Mouse (Mus musculus): ENCODE measurements around the gene Fggy. TPM values are rescaled to one million over a fixed set of nuclear protein-coding genes. Genes with fewer than 3 reads are reported as not detected.

Fggy gene
- polyA plus RNA-seq, 1 experiment from 2014 or later: 10.9 TPM

DNA sequence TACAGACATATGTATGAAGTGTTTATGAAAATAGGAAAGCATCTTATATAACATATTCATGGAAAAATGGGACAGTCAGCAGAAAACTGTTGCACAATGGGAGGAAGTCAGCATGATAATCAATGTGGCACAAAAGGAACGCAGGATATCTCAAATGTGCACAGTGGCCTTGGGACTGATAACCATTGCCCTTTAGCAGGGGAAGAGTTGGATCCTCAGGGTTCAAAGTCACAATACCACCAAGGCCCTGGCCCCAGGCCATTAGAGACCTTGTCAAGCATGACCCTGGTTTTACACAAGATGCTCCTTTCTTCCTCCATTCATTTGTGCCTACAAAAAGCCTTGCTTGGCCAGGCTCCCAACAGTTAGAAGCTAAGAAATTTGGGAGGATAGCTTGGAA lies 83.5 kb downstream of the Fggy start:
- Histone ChIP-seq H3K27me3 (replicated peaks; ENCODE audit: control insufficient read depth, insufficient read depth, low read length) (no peaks in the 10 kb centered on the region), H3K4me1 (replicated peaks; ENCODE audit: control insufficient read depth, insufficient read depth, low read length) (peaks cover 8% of the 10 kb centered on the region; the same call in 1 of the 2 replicates), H3K27ac (ENCODE audit: low read depth) (no peak overlapping the region), H3K9me3 (ENCODE audit: control insufficient read depth, low read length) (no peaks in the 10 kb centered on the region), H3K4me3 (ENCODE audit: low read depth, low read length) (no peak overlapping the region), H3K4me2 (ENCODE audit: low read length) (no peak overlapping the region), H3K9ac (ENCODE audit: low read length) (no peak overlapping the region), H3K36me3 (ENCODE audit: control insufficient read depth, insufficient read depth, low read length) (no peaks in the 10 kb centered on the region)
- WGBS: 80% methylated on average over 1 of the region's 1 CpGs
- DNase-seq (ENCODE audit: low spot score) (no peak), ATAC-seq (replicated peaks; ENCODE audit: low FRiP score, low TSS enrichment, low read depth) (no peak)

DNA sequence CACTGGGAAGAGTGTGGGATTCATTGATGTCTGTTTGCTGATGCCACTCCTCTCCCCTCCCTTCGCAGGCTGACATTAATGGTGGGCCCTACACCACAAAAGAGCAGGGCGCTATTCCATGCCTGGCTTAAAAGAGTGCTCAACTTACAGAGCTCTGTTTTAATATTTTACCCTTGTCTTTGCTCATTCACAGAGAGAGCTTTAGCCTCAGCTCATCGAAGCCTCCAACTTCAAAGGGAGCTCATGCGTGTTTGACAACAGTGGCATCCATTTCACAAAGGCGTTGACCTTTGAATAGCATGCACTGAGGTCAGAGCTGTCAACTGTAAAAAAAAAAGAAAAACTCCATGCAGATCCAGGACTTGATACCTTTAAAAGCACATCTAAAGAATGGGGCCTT lies 86.7 kb downstream of the Fggy start:
- H3K9ac ChIP-seq (ENCODE audit: low read length): no peak overlapping the region
- H3K9me3 ChIP-seq (ENCODE audit: control insufficient read depth, low read length): no peaks in the 10 kb centered on the region
- DNase-seq (ENCODE audit: low spot score) (no peak), ATAC-seq (replicated peaks; ENCODE audit: low FRiP score, low TSS enrichment, low read depth) (no peak)
- no peak overlapping the region for H3K4me3 ChIP-seq (ENCODE audit: low read depth, low read length)
- no peaks in the 10 kb centered on the region for H3K4me1 ChIP-seq (replicated peaks; ENCODE audit: control insufficient read depth, insufficient read depth, low read length)
- WGBS: 57% methylated on average over 5 of the region's 5 CpGs
- no peaks in the 10 kb centered on the region for H3K27me3 ChIP-seq (replicated peaks; ENCODE audit: control insufficient read depth, insufficient read depth, low read length)
- H3K36me3 ChIP-seq (ENCODE audit: control insufficient read depth, insufficient read depth, low read length): no peaks in the 10 kb centered on the region
- no peak overlapping the region for H3K4me2 ChIP-seq (ENCODE audit: low read length)
- H3K27ac ChIP-seq (ENCODE audit: low read depth): no peak overlapping the region

DNA sequence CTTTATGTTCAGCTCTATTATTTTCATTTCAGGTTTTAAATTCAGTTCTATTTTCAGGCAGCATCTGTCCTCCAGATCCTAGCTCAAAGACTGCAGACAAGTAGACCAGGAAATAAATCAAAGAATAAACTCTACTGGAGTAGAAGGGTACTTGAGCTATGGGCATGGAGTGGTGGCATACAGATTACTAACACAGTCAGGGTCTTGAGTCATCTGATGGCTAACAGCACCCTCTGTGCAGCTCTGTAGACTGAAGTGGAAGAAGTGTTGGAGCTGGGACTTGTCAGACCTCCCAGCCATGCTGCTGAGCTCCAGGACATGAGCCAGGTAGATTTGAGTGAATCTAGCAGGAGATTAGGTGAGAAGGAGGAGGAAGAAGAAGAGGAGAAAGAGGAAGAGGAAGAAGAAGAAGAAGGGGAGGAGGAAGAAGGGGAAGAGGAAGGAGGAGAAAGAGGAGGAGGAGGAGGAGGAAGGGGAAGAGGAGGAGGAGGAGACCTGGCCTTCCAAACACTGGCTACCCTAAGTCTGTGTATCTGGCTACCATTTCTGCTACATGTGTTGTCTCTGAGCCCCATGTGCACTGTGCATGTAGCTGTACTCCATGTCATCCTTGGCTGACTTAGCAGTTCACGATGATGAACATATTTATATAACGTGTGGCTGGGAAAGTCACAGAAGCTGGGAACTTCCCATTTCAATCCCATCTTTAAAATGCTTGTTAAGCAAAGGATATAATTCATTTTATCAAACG lies 91.7 kb downstream of the Fggy start:
- no peak overlapping the region for H3K4me2 ChIP-seq (ENCODE audit: low read length)
- no peaks in the 10 kb centered on the region for H3K9me3 ChIP-seq (ENCODE audit: control insufficient read depth, low read length)
- H3K27me3 ChIP-seq (replicated peaks; ENCODE audit: control insufficient read depth, insufficient read depth, low read length): no peaks in the 10 kb centered on the region
- DNase-seq (ENCODE audit: low spot score) (no peak), ATAC-seq (replicated peaks; ENCODE audit: low FRiP score, low TSS enrichment, low read depth) (no peak)
- H3K4me3 ChIP-seq (ENCODE audit: low read depth, low read length): no peak overlapping the region
- H3K4me1 ChIP-seq (replicated peaks; ENCODE audit: control insufficient read depth, insufficient read depth, low read length): peaks cover 4% of the 10 kb centered on the region; the same call in 1 of the 2 replicates
- no peak overlapping the region for H3K9ac ChIP-seq (ENCODE audit: low read length)
- H3K36me3 ChIP-seq (ENCODE audit: control insufficient read depth, insufficient read depth, low read length): no peaks in the 10 kb centered on the region
- 71% methylated on average over 3 of the region's 3 CpGs for WGBS
- no peak overlapping the region for H3K27ac ChIP-seq (ENCODE audit: low read depth)

DNA sequence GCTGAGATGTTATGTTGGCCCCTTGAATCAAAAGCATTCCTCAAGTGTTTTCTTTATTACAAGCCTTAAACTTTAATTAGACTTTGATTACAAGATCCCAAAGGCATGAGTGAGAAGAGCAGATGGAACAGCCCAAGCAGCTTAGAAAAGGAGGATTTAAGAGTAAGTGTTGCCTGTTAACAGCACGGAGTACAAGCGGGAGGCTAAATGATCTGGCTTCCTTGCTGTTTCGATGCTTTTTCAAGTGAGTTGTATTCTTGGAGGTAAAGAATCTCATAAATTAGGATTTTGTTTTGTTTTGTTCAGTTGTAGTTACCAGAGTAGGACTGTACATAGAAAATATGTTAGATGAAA lies 92.2 kb downstream of the Fggy start:
- 86% methylated on average over 3 of the region's 3 CpGs for WGBS
- H3K9me3 ChIP-seq (ENCODE audit: control insufficient read depth, low read length): no peaks in the 10 kb centered on the region
- ATAC-seq (replicated peaks; ENCODE audit: low FRiP score, low TSS enrichment, low read depth) (no peak), DNase-seq (ENCODE audit: low spot score) (no peak)
- H3K27me3 ChIP-seq (replicated peaks; ENCODE audit: control insufficient read depth, insufficient read depth, low read length): no peaks in the 10 kb centered on the region
- peaks cover 4% of the 10 kb centered on the region; the same call in 1 of the 2 replicates for H3K4me1 ChIP-seq (replicated peaks; ENCODE audit: control insufficient read depth, insufficient read depth, low read length)
- H3K36me3 ChIP-seq (ENCODE audit: control insufficient read depth, insufficient read depth, low read length): no peaks in the 10 kb centered on the region
- no peak overlapping the region for H3K4me3 ChIP-seq (ENCODE audit: low read depth, low read length)
- H3K27ac ChIP-seq (ENCODE audit: low read depth): no peak overlapping the region
- no peak overlapping the region for H3K4me2 ChIP-seq (ENCODE audit: low read length)
- no peak overlapping the region for H3K9ac ChIP-seq (ENCODE audit: low read length)

DNA sequence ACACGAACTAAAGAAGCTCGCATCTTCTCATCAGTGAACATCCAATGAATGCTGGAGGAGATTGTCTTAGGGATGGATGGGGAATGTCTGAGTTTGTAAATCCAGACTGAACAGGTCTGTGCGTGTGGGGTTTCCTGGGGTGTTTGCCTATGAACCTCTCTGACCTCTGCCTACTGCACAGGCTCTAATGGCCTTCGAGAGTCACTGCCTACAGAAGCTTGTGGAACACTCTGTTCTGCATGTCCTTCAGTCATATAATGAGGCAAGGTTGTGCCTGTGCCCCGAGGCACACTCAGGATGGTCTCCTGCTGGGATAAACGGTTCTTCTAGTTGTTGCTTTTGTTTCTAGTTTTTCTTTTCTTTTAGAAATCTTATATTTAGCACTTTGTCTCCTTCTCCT lies 92.7 kb downstream of the Fggy start:
- H3K4me3 ChIP-seq (ENCODE audit: low read depth, low read length): no peak overlapping the region
- H3K27me3 ChIP-seq (replicated peaks; ENCODE audit: control insufficient read depth, insufficient read depth, low read length): no peaks in the 10 kb centered on the region
- H3K9me3 ChIP-seq (ENCODE audit: control insufficient read depth, low read length): no peaks in the 10 kb centered on the region
- ATAC-seq (replicated peaks; ENCODE audit: low FRiP score, low TSS enrichment, low read depth) (no peak), DNase-seq (ENCODE audit: low spot score) (no peak)
- H3K4me1 ChIP-seq (replicated peaks; ENCODE audit: control insufficient read depth, insufficient read depth, low read length): peaks cover 4% of the 10 kb centered on the region; the same call in 1 of the 2 replicates
- no peak overlapping the region for H3K27ac ChIP-seq (ENCODE audit: low read depth)
- H3K4me2 ChIP-seq (ENCODE audit: low read length): no peak overlapping the region
- H3K9ac ChIP-seq (ENCODE audit: low read length): no peak overlapping the region
- H3K36me3 ChIP-seq (ENCODE audit: control insufficient read depth, insufficient read depth, low read length): no peaks in the 10 kb centered on the region
- 76% methylated on average over 6 of the region's 6 CpGs for WGBS

DNA sequence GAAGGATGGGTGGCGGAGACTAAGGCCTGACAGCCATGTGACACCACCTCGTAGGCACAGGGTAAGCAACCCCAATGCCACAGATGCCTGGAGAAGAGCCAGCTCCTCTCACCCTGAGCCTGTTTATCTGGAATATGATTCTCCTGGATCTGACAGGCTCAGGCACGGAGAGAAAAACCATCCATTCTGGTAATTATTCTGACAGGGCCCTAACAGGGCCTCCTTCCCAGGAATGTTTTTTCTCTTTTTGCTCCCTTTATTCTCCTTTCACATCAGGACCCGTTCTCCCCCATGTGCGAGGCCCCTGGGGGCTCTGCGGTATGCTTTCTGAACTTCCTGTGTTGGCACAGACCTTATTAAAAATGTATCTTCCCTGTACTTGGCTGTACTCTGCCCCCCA lies 94.7 kb downstream of the Fggy start:
- H3K4me2 ChIP-seq (ENCODE audit: low read length): no peak overlapping the region
- H3K4me1 ChIP-seq (replicated peaks; ENCODE audit: control insufficient read depth, insufficient read depth, low read length): peaks cover 4% of the 10 kb centered on the region; the same call in 1 of the 2 replicates
- H3K4me3 ChIP-seq (ENCODE audit: low read depth, low read length): no peak overlapping the region
- 41% methylated on average over 6 of the region's 6 CpGs for WGBS
- no peak overlapping the region for H3K9ac ChIP-seq (ENCODE audit: low read length)
- ATAC-seq (replicated peaks; ENCODE audit: low FRiP score, low TSS enrichment, low read depth) (no peak), DNase-seq (ENCODE audit: low spot score) (no peak)
- H3K27ac ChIP-seq (ENCODE audit: low read depth): no peak overlapping the region
- no peaks in the 10 kb centered on the region for H3K36me3 ChIP-seq (ENCODE audit: control insufficient read depth, insufficient read depth, low read length)
- H3K27me3 ChIP-seq (replicated peaks; ENCODE audit: control insufficient read depth, insufficient read depth, low read length): no peaks in the 10 kb centered on the region
- H3K9me3 ChIP-seq (ENCODE audit: control insufficient read depth, low read length): no peaks in the 10 kb centered on the region

DNA sequence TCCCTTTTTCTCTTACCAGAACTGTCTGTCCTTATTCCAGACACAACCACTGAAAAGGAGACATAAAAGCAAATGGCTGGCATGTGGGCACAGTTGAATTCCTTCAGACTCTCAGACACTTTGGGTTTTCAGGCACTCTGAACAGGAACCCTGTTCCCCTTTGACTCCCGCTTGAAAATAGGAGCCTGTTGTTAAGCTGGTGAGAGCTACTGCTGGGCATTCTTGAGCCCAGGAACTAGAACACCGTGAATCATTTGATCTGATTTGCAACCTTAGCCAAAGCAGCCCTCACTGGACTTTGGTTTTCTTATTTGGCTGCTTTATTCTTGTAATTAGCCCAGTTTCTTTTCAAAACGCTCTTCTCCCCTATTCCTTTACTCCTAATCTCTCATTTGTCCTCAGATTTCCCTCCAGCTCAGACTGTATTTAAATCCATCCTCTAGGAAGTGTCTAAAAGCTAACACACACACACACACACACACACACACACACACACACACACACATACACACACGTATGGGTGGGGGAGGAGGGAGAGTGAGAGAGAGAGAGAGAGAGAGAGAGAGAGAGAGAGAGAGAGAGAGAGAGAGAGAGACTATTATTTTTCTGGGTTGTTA lies 96.1 kb downstream of the Fggy start:
- WGBS: 72% methylated on average over 3 of the region's 4 CpGs

DNA sequence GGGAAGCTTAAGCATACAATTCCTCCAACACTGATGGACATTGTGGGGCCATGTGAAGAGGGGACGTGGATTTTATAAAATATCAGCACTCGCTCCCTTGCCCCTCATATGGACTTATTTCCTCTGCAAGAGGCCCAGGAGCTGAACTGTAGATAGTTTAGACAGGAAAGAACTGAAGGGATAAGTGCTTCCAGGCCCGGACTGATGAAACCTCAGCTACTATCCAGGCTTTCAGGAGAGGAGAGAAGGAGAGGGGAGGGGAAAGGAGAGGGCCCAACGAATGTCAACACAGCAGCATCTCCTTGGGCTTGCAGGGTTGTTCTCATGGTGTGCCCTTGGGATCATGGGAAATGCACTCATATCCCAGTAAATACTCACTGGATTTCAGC lies 96.6 kb downstream of the Fggy start:
- WGBS: 34% methylated on average over 4 of the region's 4 CpGs
- peaks cover 4% of the 10 kb centered on the region; the same call in 1 of the 2 replicates for H3K4me1 ChIP-seq (replicated peaks; ENCODE audit: control insufficient read depth, insufficient read depth, low read length)
- H3K27me3 ChIP-seq (replicated peaks; ENCODE audit: control insufficient read depth, insufficient read depth, low read length): no peaks in the 10 kb centered on the region
- H3K4me3 ChIP-seq (ENCODE audit: low read depth, low read length): no peak overlapping the region
- no peaks in the 10 kb centered on the region for H3K9me3 ChIP-seq (ENCODE audit: control insufficient read depth, low read length)
- H3K9ac ChIP-seq (ENCODE audit: low read length): no peak overlapping the region
- ATAC-seq (replicated peaks; ENCODE audit: low FRiP score, low TSS enrichment, low read depth) (no peak), DNase-seq (ENCODE audit: low spot score) (no peak)
- no peak overlapping the region for H3K27ac ChIP-seq (ENCODE audit: low read depth)
- no peak overlapping the region for H3K4me2 ChIP-seq (ENCODE audit: low read length)
- H3K36me3 ChIP-seq (ENCODE audit: control insufficient read depth, insufficient read depth, low read length): no peaks in the 10 kb centered on the region

More for the DNA sequence above, 96.1 kb downstream of the Fggy start:
- Histone ChIP-seq H3K27me3 (replicated peaks; ENCODE audit: control insufficient read depth, insufficient read depth, low read length) (no peaks in the 10 kb centered on the region), H3K36me3 (ENCODE audit: control insufficient read depth, insufficient read depth, low read length) (no peaks in the 10 kb centered on the region), H3K4me1 (replicated peaks; ENCODE audit: control insufficient read depth, insufficient read depth, low read length) (peaks cover 4% of the 10 kb centered on the region; the same call in 1 of the 2 replicates), H3K9ac (ENCODE audit: low read length) (no peak overlapping the region), H3K27ac (ENCODE audit: low read depth) (no peak overlapping the region), H3K4me3 (ENCODE audit: low read depth, low read length) (no peak overlapping the region), H3K9me3 (ENCODE audit: control insufficient read depth, low read length) (no peaks in the 10 kb centered on the region), H3K4me2 (ENCODE audit: low read length) (no peak overlapping the region)
- DNase-seq (ENCODE audit: low spot score) (no peak), ATAC-seq (replicated peaks; ENCODE audit: low FRiP score, low TSS enrichment, low read depth) (no peak)

DNA sequence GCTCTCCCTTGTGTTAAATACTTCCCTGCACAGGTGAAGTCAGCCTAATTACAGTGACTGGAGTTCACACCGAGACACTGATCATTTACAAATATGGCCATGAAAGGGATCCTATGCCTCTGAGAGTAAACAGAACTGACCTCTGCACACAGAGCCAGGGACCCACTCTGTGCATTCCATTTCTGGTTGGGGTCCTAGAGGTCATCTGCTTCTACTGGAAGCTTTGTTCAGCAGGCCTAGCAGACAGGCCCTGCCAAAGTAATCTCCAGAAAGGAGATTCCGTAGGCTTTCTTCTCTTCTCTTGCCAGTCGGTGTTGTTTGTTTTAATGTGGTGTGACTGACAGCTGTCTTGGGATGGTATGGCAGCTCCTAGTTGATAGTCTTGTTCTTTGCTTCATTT lies 101.7 kb downstream of the Fggy start:
- ATAC-seq (replicated peaks; ENCODE audit: low FRiP score, low TSS enrichment, low read depth) (no peak), DNase-seq (ENCODE audit: low spot score) (no peak)
- Histone ChIP-seq H3K27me3 (replicated peaks; ENCODE audit: control insufficient read depth, insufficient read depth, low read length) (no peaks in the 10 kb centered on the region), H3K36me3 (ENCODE audit: control insufficient read depth, insufficient read depth, low read length) (no peaks in the 10 kb centered on the region), H3K27ac (ENCODE audit: low read depth) (no peak overlapping the region), H3K4me2 (ENCODE audit: low read length) (no peak overlapping the region), H3K4me3 (ENCODE audit: low read depth, low read length) (no peak overlapping the region), H3K9ac (ENCODE audit: low read length) (no peak overlapping the region), H3K4me1 (replicated peaks; ENCODE audit: control insufficient read depth, insufficient read depth, low read length) (no peaks in the 10 kb centered on the region), H3K9me3 (ENCODE audit: control insufficient read depth, low read length) (no peaks in the 10 kb centered on the region)
- 26% methylated on average over 3 of the region's 3 CpGs for WGBS

Measured in intestine, embryonic 14.5 days (tissue).